Mouse (Mus musculus) kidney, adult 8-10 months (tissue): Measurements from ENCODE around the gene Sumo1.

Source experiments
- DNase-seq, 2 experiments: peaks; one replicate each; pipeline ENCODE4 v3.0.0; 2022

The Sumo1 gene

DNA sequence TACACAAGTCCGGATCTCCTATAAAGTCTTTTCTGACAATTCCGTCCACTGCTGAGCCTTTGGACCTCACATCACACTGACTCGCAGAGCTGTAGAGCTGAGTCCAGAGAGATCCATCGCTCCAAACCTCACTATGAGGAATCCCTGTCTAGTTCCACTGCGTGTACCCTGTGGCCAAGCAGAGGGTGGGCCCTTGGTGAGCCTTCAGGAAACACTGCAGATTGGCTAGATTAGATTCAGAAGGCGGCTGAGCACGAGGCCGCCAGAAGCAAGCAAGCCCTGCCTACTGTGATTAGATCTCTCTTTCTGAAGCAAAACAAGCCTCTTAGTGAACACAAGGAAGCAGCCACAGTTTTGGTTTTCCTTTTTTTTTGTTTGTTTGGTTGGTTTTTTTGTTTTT lies 126.7 kb downstream of the Sumo1 start:
- no peak for DNase-seq

DNA sequence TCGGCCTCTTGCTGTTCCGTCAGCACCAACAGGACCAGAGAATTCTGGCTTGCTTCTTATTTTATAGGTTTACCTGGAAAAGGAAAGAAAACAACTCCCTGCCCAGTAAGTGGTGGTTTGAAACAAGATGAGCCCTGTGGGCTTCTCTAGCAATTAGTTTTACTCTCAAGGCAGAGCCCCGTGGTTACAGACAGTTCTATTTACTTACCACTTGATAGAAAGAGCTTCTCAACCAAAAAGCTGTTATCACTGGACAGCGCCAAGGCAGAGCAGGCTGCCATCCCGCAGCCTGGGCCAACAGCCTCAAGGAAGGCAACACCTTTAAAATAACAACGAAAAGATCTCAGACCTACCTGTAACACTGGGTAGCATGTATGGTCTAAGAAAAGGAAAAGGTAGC lies 128.4 kb downstream of the Sumo1 start:
- DNase-seq, result no peak

GRCm38 (mm10) chr1:59541271-59542020 lies 129.2 kb downstream of the Sumo1 start:
- no peak for DNase-seq

GRCm38 (mm10) chr1:59540537-59541148 lies 130.0 kb downstream of the Sumo1 start:
- DNase-seq, result no peak

DNA sequence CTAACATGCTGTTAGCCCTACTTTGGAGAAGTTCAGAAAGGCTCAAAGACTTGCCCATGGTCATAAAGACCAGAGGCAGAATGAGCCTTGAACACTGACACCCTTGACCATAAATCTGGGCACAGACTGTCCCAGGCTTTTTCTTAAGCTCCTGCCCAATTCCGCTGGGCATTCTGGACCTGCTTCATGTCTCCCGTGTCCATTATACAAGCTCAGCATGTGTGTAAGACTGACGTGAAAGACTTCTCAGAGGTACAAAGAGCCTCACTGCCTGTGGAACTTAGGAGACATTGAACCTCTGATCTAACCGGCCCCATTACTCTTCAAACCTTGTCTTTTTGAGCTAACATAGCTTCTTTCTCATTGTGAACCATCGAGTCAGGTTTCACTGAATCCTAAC lies 132.3 kb downstream of the Sumo1 start:
- no peak for DNase-seq
